17 mouse cellular contexts compared by ENCODE assay signal in genomic region chr19:21898015-21898939, GRCm38 (mm10).
DNase-seq lines count a peak whose midpoint lies in the region; ATAC-seq and TF ChIP-seq lines count a peak whose summit lies in the region.
"Had no signal": no experiment of that assay in that cellular context is flagged by ENCODE, and none has a peak within 500 bp of the region (broad histone marks: within the 10 kb centered on the region; RNA-seq: fewer than 3 reads in every experiment).

No protein-coding gene starts in this region.

- no peak for DNase-seq in gastrocnemius, adult 2 months
- DNase-seq in gastrocnemius, adult 8-10 months (ENCODE audit: low spot score in 2 of 2): no peak
- DNase-seq in kidney, adult 2 months: no peak
- DNase-seq in kidney, adult 8-10 months: no peak
- DNase-seq in yolk sac, embryonic 10.5 days (ENCODE audit: low spot score): no peak
- DNase-seq in lung, adult 18-20 months: no peak
- DNase-seq: cerebellum, adult 18-20 months; gastrocnemius, postnatal 10 days; right cerebral cortex, postnatal 25 days; thymus, postnatal 25 days had no signal

- intact Hi-C loops in gastrocnemius, adult 2 months (cut with DNase I): no loop called here

- no peaks in the 10 kb centered on the region for H3K27me3 ChIP-seq in kidney, adult 2 months (replicated peaks; ENCODE audit: control insufficient read depth, insufficient read depth, low read length)
- no peaks in the 10 kb centered on the region for H3K27me3 ChIP-seq in limb, embryonic 13.5 days
- H3K27me3 ChIP-seq: forebrain, embryonic 15.5 days; lung, embryonic 15.5 days had no signal

- H3K27ac ChIP-seq in gastrocnemius, adult 2 months: peak overlapping the region; percentile 46
- H3K27ac ChIP-seq in kidney, adult 2 months (ENCODE audit: insufficient read depth, low read depth, low read length): peak overlapping the region; percentile 60
- H3K27ac ChIP-seq in bone marrow macrophage, adult 2 months (ENCODE audit: insufficient read depth, low read depth, low read length): peak overlapping the region; percentile 82
- H3K27ac ChIP-seq in limb, embryonic 13.5 days: 0 out of 2 replicates have a peak overlapping the region, but pooled peaks have one; percentile 17
- H3K27ac ChIP-seq: forebrain, embryonic 15.5 days; lung, embryonic 15.5 days had no signal

- no peaks in the 10 kb centered on the region for H3K9me3 ChIP-seq in limb, embryonic 13.5 days
- H3K9me3 ChIP-seq: forebrain, embryonic 15.5 days; lung, embryonic 15.5 days had no signal

- no peaks in the 10 kb centered on the region for H3K36me3 ChIP-seq in kidney, adult 2 months (ENCODE audit: control insufficient read depth, insufficient read depth, low read length)
- H3K36me3 ChIP-seq in limb, embryonic 13.5 days: no peaks in the 10 kb centered on the region
- H3K36me3 ChIP-seq: forebrain, embryonic 15.5 days; lung, embryonic 15.5 days had no signal

- H3K4me1 ChIP-seq in kidney, adult 2 months (ENCODE audit: control insufficient read depth, insufficient read depth, low read length): no peaks in the 10 kb centered on the region
- H3K4me1 ChIP-seq in bone marrow macrophage, adult 2 months (ENCODE audit: control insufficient read depth, insufficient read depth, low read length): peaks cover 35% of the 10 kb centered on the region
- H3K4me1 ChIP-seq in limb, embryonic 13.5 days: peaks cover 10% of the 10 kb centered on the region
- H3K4me1 ChIP-seq: forebrain, embryonic 15.5 days had no signal

- no peak for TF ChIP-seq POLR2A in kidney, adult 2 months (IDR thresholded peaks at IDR 0.05; ENCODE audit: low read depth, low read length)
- no peak for TF ChIP-seq POLR2A in bone marrow macrophage, adult 2 months (IDR thresholded peaks at IDR 0.05; ENCODE audit: borderline replicate concordance, low read depth, low read length)

- 37% methylated on average over 12 of the region's 12 CpGs for WGBS in kidney, adult 2 months
- WGBS in limb, embryonic 13.5 days: 40% methylated on average over 12 of the region's 12 CpGs

- ATAC-seq in limb, embryonic 13.5 days (ENCODE audit: low FRiP score, low read depth): peak; percentile 48; the same call in 1 of the 2 replicates
- ATAC-seq: forebrain, embryonic 15.5 days; midbrain, embryonic 16.5 days; Patski had no signal

- H3K9ac ChIP-seq in limb, embryonic 13.5 days: no peak overlapping the region
- H3K9ac ChIP-seq: forebrain, embryonic 15.5 days; lung, embryonic 15.5 days had no signal

- no peak for TF ChIP-seq CTCF in gastrocnemius, adult 2 months (IDR thresholded peaks at IDR 0.05)
- TF ChIP-seq CTCF in kidney, adult 2 months (conservative IDR thresholded peaks at IDR 0.05; ENCODE audit: insufficient read depth, insufficient read length, low read depth, low read length): no peak
- no peak for TF ChIP-seq CTCF in bone marrow macrophage, adult 2 months (IDR thresholded peaks at IDR 0.05; ENCODE audit: low read depth, low read length)

- no peak overlapping the region for H3K4me3 ChIP-seq in gastrocnemius, adult 2 months
- no peak overlapping the region for H3K4me3 ChIP-seq in kidney, adult 2 months (ENCODE audit: insufficient read depth, low read depth, low read length)
- no peak overlapping the region for H3K4me3 ChIP-seq in bone marrow macrophage, adult 2 months (ENCODE audit: insufficient read depth, low read length)
- H3K4me3 ChIP-seq in limb, embryonic 13.5 days: no peak overlapping the region
- H3K4me3 ChIP-seq: erythroblast, embryonic 14.5 days; forebrain, embryonic 15.5 days; lung, embryonic 15.5 days had no signal

- H3K4me2 ChIP-seq in limb, embryonic 13.5 days (replicated peaks): no peak overlapping the region
- H3K4me2 ChIP-seq: forebrain, embryonic 15.5 days; lung, embryonic 15.5 days had no signal

Comparison
In these comparisons a context has a peak if more than half of its experiments do, and no peak if none do; other contexts are left out.
1. H3K27ac ChIP-seq: peak in every context shown above with its lines; median percentile 82 in bone marrow macrophage, adult 2 months; 60 in kidney, adult 2 months; 46 in gastrocnemius, adult 2 months; 17 in limb, embryonic 13.5 days.